Mouse (Mus musculus) kidney, postnatal 25 days (tissue): ENCODE data around the gene Eme1.
A peak's percentile ranks its signal among the peaks of the same experiment; 100 is the strongest.

Experiments used
- DNase-seq, 2 experiments: peaks; one replicate each; pipeline ENCODE4 v3.0.0; 2021; ENCODE audit warnings: mixed read lengths in 2 of 2

Eme1 gene

GRCm38 (mm10) chr11:94644461-94645219, 9.1 kb downstream of the Eme1 start:
- DNase-seq = no peak

- peak; percentile 68 to 81 for DNase-seq
Measured at GRCm38 (mm10) chr11:94634431-94634830, 19.3 kb downstream of the Eme1 start.

GRCm38 (mm10) chr11:94632988-94633387, 20.8 kb downstream of the Eme1 start:
- DNase-seq = no peak

- DNase-seq = no peak
Measured at GRCm38 (mm10) chr11:94631969-94632368, 21.8 kb downstream of the Eme1 start.

GRCm38 (mm10) chr11:94630199-94631011, 23.4 kb downstream of the Eme1 start:
- DNase-seq = peak; percentile 36 to 46

- no peak for DNase-seq
Measured at GRCm38 (mm10) chr11:94629884-94630198, 23.9 kb downstream of the Eme1 start.

- DNase-seq = peak; percentile 89 to 94
Measured at GRCm38 (mm10) chr11:94629199-94629883, 24.4 kb downstream of the Eme1 start, which contains the start of gene Lrrc59. Gene Lrrc59 (plus strand): TSS chr11:94629767.

GRCm38 (mm10) chr11:94622162-94622561, 31.6 kb downstream of the Eme1 start:
- DNase-seq = no peak

- no peak for DNase-seq
Measured at GRCm38 (mm10) chr11:94621458-94621852, 32.3 kb downstream of the Eme1 start.

- peak; percentile 26 to 60 for DNase-seq
Measured at GRCm38 (mm10) chr11:94620766-94621457, 32.9 kb downstream of the Eme1 start.

GRCm38 (mm10) chr11:94617646-94618045, 36.1 kb downstream of the Eme1 start:
- DNase-seq = no peak

- no peak for DNase-seq
Measured at GRCm38 (mm10) chr11:94615494-94615893, 38.3 kb downstream of the Eme1 start.

- DNase-seq = no peak
Measured at GRCm38 (mm10) chr11:94614603-94615002, 39.2 kb downstream of the Eme1 start.

GRCm38 (mm10) chr11:94610744-94611740, 42.7 kb downstream of the Eme1 start:
- peak; percentile 29 to 40 for DNase-seq

GRCm38 (mm10) chr11:94602356-94602955, 51.3 kb downstream of the Eme1 start:
- no peak for DNase-seq

GRCm38 (mm10) chr11:94601321-94602281, 52.2 kb downstream of the Eme1 start, which contains the start of gene Acsf2:
Gene Acsf2 (minus strand): TSS chr11:94601871.
- peak; percentile 85 to 95 for DNase-seq

GRCm38 (mm10) chr11:94600447-94600846, 53.3 kb downstream of the Eme1 start:
- no peak for DNase-seq

GRCm38 (mm10) chr11:94598437-94599120, 55.2 kb downstream of the Eme1 start:
- DNase-seq = peak; percentile 24 to 55

GRCm38 (mm10) chr11:94597319-94597718, 56.4 kb downstream of the Eme1 start:
- DNase-seq = peak; percentile 90 to 94
